Mouse (Mus musculus): Measurements from ENCODE around the gene Cblc. TPM values are rescaled to one million over a fixed set of nuclear protein-coding genes. Genes with fewer than 3 reads are reported as not detected.

Cblc gene
- not detected for polyA plus RNA-seq (2015; fragmentation: Illumina TruSeq; extraction: RNeasy Lipid Tissue Mini Kit (QIAGEN cat#74804); ENCODE audit: low read depth, low replicate concordance)

DNA sequence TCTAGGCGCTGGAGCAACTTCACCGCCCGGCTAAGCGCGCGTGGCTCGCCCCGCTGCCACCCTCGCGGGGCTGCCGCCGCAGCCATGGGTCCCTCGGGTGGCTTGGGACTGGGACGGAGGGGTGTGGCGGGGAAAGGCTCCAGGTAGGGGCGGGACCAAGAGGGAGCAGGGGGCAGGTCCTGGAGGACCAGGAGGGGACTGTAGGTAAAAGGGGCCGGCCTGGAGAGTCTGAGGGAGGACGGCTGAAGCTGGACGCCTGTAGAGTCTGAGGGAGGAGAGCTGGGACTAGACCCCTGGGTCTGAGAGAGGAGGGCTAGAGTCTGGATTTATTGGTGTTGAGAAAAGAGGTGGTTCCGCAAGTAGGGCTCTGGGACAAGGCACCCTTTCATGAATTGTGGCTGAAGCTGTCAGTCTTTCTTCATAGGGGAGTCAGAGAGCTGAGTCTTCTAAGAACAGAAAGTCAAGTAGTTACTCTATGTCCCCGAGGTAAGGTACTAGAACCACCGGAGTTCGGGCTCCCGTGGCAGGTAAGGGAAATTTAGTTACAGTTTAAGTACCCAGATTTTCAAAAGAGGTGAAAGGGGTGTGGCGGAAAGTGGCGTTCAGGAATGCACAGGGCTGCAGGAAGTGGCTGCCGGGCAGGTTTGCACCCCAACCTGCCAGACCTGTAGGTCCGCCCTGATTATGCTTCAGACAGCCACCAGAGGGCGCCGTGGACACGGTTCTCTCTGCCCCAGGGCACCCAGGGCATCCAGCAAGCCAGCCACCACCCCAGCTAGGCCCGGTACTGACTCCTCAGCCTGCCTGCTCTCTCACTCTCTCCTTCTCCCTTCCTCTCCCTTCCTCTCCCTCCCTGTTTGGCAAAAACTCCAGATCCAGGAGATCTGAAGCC is at the start of gene Cblc:
Gene Cblc (minus strand): TSS at position 113 of the 892 bp plus-strand sequence.

DNA sequence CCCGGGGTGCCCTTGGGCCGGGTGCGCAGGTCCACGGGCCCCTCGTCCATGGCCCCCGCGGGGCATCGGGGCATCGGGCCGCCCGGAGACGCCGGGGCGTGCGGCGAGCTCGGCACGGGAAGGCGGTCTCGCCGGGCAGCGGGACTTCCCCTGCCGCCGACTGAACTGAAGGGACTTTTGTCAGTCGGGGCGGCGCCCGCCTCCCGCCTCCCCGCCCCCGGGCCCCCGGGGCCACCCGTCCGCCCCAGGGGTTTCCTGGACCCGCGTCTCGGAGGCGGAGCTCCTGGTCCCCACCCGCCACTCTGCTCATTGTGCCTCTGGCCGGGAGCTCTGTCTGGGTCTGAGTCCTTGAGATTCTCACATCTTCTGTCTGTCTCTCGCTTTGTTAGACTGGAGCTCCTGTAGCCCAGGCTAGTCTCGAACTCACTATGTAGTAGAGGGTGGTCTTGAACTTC is 26.0 kb upstream of the Cblc start, which contains the start of gene Bcl3:
Gene Bcl3 (minus strand): TSS at position 167 of the 455 bp plus-strand sequence.

DNA sequence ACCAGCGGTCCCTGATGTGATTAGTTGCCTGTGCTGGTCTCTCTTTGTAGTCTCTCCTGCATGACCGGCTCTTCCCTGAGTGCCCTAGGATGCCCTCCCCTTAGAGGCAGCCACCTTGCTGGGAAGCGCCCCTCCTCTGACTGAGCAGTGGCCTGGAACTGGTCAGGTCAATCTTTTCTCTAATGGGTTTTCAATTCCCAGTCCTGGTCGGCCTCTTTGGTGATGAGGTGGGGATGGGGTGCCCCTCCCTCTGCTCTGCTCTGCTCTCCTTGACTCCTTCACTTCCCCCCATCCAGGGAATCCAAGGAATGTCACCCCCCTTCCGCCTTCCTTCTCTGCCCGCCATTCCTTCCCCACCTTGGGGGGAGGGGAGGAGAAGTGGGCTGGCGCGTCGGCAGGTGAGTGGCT is 25.6 kb downstream of the Cblc start, which contains the start of gene Bcam:
Gene Bcam (minus strand): TSS at position 33 of the 408 bp plus-strand sequence.

DNA sequence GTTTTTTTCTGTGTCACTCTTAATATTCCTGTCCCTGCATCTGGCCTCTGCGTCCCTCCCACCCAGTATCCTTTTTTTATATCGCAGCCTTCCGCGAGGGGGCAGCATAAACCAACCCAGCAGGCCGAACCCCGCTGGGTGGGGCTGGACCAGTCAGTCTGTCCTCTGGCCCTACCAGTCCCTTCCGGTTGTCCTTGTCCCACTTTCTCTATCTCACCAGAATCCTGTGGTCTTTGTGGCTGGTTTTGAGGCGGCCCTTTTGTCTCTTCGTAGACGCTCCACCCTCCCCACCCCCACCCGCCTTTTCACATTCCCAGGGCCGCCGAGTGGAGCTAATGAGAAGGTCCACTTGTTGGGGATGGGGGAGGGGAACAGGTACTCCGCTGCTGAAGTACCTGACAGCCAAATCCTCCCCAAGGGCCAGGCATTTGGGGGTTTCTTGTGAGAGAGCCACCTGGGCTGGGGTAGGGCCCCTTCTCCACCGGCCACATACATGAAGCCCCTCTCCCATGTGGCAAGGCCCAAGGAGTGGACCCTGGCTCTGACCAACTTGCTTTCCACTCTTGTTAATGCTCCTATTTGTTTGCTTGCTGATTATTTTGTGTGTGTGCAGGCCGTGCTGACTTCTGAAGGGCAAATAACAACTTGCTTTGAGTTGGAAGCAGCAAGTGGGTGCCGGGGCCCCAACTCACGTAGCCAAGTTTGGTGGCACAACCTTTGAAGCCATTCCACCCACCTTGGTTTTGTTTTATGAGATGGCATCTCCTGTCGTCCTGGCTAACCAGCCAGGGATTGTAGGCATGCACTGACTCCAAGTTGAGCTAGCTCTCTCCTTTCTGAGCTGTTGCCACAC is 46.2 kb downstream of the Cblc start, which contains the start of gene Nectin2:
Gene Nectin2 (minus strand): TSS at position 267 of the 853 bp plus-strand sequence.

Other genes starting within 250 kb of the Cblc start
- gene Ppp1r37, start 233.7 kb downstream of the Cblc start, polyA plus RNA-seq (2015; fragmentation: Illumina TruSeq; extraction: RNeasy Lipid Tissue Mini Kit (QIAGEN cat#74804); ENCODE audit: low read depth, low replicate concordance) = 121 TPM
- 2.2 TPM for gene Zfp296, start 219.5 kb downstream of the Cblc start, polyA plus RNA-seq (2015; fragmentation: Illumina TruSeq; extraction: RNeasy Lipid Tissue Mini Kit (QIAGEN cat#74804); ENCODE audit: low read depth, low replicate concordance)
- 70.4 TPM for gene Gemin7, start 219.2 kb downstream of the Cblc start, polyA plus RNA-seq (2015; fragmentation: Illumina TruSeq; extraction: RNeasy Lipid Tissue Mini Kit (QIAGEN cat#74804); ENCODE audit: low read depth, low replicate concordance)
- 61.8 TPM for gene Clasrp, start 192.3 kb downstream of the Cblc start, polyA plus RNA-seq (2015; fragmentation: Illumina TruSeq; extraction: RNeasy Lipid Tissue Mini Kit (QIAGEN cat#74804); ENCODE audit: low read depth, low replicate concordance)
- gene Relb, start 167.4 kb downstream of the Cblc start, polyA plus RNA-seq (2015; fragmentation: Illumina TruSeq; extraction: RNeasy Lipid Tissue Mini Kit (QIAGEN cat#74804); ENCODE audit: low read depth, low replicate concordance) = 5.4 TPM
- gene Clptm1, start 131.8 kb downstream of the Cblc start, polyA plus RNA-seq (2015; fragmentation: Illumina TruSeq; extraction: RNeasy Lipid Tissue Mini Kit (QIAGEN cat#74804); ENCODE audit: low read depth, low replicate concordance) = 134 TPM
- not detected for gene Apoc2, start 118.9 kb downstream of the Cblc start, polyA plus RNA-seq (2015; fragmentation: Illumina TruSeq; extraction: RNeasy Lipid Tissue Mini Kit (QIAGEN cat#74804); ENCODE audit: low read depth, low replicate concordance)
- not detected for gene Gm44805, start 115.4 kb downstream of the Cblc start, polyA plus RNA-seq (2015; fragmentation: Illumina TruSeq; extraction: RNeasy Lipid Tissue Mini Kit (QIAGEN cat#74804); ENCODE audit: low read depth, low replicate concordance)
- not detected for gene Apoc4, start 115.3 kb downstream of the Cblc start, polyA plus RNA-seq (2015; fragmentation: Illumina TruSeq; extraction: RNeasy Lipid Tissue Mini Kit (QIAGEN cat#74804); ENCODE audit: low read depth, low replicate concordance)
- gene Apoc1, start 104.1 kb downstream of the Cblc start, polyA plus RNA-seq (2015; fragmentation: Illumina TruSeq; extraction: RNeasy Lipid Tissue Mini Kit (QIAGEN cat#74804); ENCODE audit: low read depth, low replicate concordance) = 12.2 TPM
- 3,083 TPM for gene Apoe, start 97.6 kb downstream of the Cblc start, polyA plus RNA-seq (2015; fragmentation: Illumina TruSeq; extraction: RNeasy Lipid Tissue Mini Kit (QIAGEN cat#74804); ENCODE audit: low read depth, low replicate concordance)
- gene Tomm40, start 81.4 kb downstream of the Cblc start, polyA plus RNA-seq (2015; fragmentation: Illumina TruSeq; extraction: RNeasy Lipid Tissue Mini Kit (QIAGEN cat#74804); ENCODE audit: low read depth, low replicate concordance) = 89.9 TPM
- 7.5 TPM for gene Nectin2, start 46.3 kb downstream of the Cblc start, polyA plus RNA-seq (2015; fragmentation: Illumina TruSeq; extraction: RNeasy Lipid Tissue Mini Kit (QIAGEN cat#74804); ENCODE audit: low read depth, low replicate concordance)
- gene Bcam, start 25.8 kb downstream of the Cblc start, polyA plus RNA-seq (2015; fragmentation: Illumina TruSeq; extraction: RNeasy Lipid Tissue Mini Kit (QIAGEN cat#74804); ENCODE audit: low read depth, low replicate concordance) = 16.0 TPM
- gene Bcl3, start 26.0 kb upstream of the Cblc start, polyA plus RNA-seq (2015; fragmentation: Illumina TruSeq; extraction: RNeasy Lipid Tissue Mini Kit (QIAGEN cat#74804); ENCODE audit: low read depth, low replicate concordance) = 0.42 TPM
- 2.8 TPM for gene Gm19345, start 55.2 kb upstream of the Cblc start, polyA plus RNA-seq (2015; fragmentation: Illumina TruSeq; extraction: RNeasy Lipid Tissue Mini Kit (QIAGEN cat#74804); ENCODE audit: low read depth, low replicate concordance)
- gene Ceacam16, start 64.5 kb upstream of the Cblc start, polyA plus RNA-seq (2015; fragmentation: Illumina TruSeq; extraction: RNeasy Lipid Tissue Mini Kit (QIAGEN cat#74804); ENCODE audit: low read depth, low replicate concordance) = not detected
- not detected for gene Ceacam19, start 91.2 kb upstream of the Cblc start, polyA plus RNA-seq (2015; fragmentation: Illumina TruSeq; extraction: RNeasy Lipid Tissue Mini Kit (QIAGEN cat#74804); ENCODE audit: low read depth, low replicate concordance)
- gene Pvr, start 124.4 kb upstream of the Cblc start, polyA plus RNA-seq (2015; fragmentation: Illumina TruSeq; extraction: RNeasy Lipid Tissue Mini Kit (QIAGEN cat#74804); ENCODE audit: low read depth, low replicate concordance) = 11.7 TPM
- not detected for gene Igsf23, start 153.9 kb upstream of the Cblc start, polyA plus RNA-seq (2015; fragmentation: Illumina TruSeq; extraction: RNeasy Lipid Tissue Mini Kit (QIAGEN cat#74804); ENCODE audit: low read depth, low replicate concordance)
- not detected for gene Ceacam20, start 168.6 kb upstream of the Cblc start, polyA plus RNA-seq (2015; fragmentation: Illumina TruSeq; extraction: RNeasy Lipid Tissue Mini Kit (QIAGEN cat#74804); ENCODE audit: low read depth, low replicate concordance)
- gene Nlrp9b, start 194.7 kb upstream of the Cblc start, polyA plus RNA-seq (2015; fragmentation: Illumina TruSeq; extraction: RNeasy Lipid Tissue Mini Kit (QIAGEN cat#74804); ENCODE audit: low read depth, low replicate concordance) = not detected